ENCODE assay signal across 28 mouse cellular contexts in the genomic region with DNA sequence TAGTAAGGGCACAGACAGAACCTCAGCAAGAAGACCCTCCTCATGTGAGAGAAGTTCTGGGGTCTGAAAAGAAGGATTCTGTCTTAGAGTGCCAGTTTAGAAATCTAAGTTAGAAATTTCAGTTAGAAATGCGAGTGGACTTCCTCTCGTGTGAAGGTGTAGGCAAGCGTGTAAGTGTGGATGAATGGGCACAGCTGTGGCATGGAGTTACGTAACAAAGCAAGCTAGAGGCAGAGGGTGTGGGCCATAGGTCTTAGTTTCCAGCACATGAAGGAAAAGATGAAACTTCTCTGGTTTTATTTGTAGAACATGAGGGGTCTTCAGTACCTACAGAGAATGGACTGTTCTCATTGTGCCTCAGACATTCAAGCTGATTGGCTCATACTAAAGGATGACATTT.
A peak's percentile ranks its signal among the peaks of the same experiment; 100 is the strongest.
DNase-seq lines count a peak whose midpoint lies in the region; ATAC-seq and TF ChIP-seq lines count a peak whose summit lies in the region.
"Had no signal": no experiment of that assay in that cellular context is flagged by ENCODE, and none has a peak within 500 bp of the region (broad histone marks: within the 10 kb centered on the region; RNA-seq: fewer than 3 reads in every experiment).

No protein-coding gene starts in this region.

- no peak overlapping the region for H3K4me2 ChIP-seq in lung, embryonic 14.5 days
- no peak overlapping the region for H3K4me2 ChIP-seq in myocyte (ENCODE audit: low read depth)
- no peak overlapping the region for H3K4me2 ChIP-seq in midbrain, postnatal 0 days (ENCODE audit: low read depth, low read length, poor library complexity, severe bottlenecking)
- H3K4me2 ChIP-seq: embryonic facial prominence, embryonic 12.5 days; heart, embryonic 13.5 days; hindbrain, embryonic 15.5 days; kidney, embryonic 15.5 days; limb, embryonic 12.5 days; midbrain, embryonic 13.5 days; neural tube, embryonic 15.5 days had no signal

- TF ChIP-seq CTCF in lung, embryonic 14.5 days (IDR thresholded peaks at IDR 0.05; ENCODE audit: low read depth): no peak
- TF ChIP-seq CTCF in midbrain, postnatal 0 days (IDR thresholded peaks at IDR 0.05): no peak

- H3K4me1 ChIP-seq in lung, embryonic 14.5 days (ENCODE audit: insufficient read depth): 0 out of 2 replicates have a peak, but pooled peaks cover 3% of the 10 kb centered on the region
- H3K4me1 ChIP-seq in midbrain, postnatal 0 days (ENCODE audit: insufficient read depth, low read length): no peaks in the 10 kb centered on the region
- H3K4me1 ChIP-seq in midbrain, embryonic 10.5 days: no peaks in the 10 kb centered on the region
- H3K4me1 ChIP-seq: embryonic facial prominence, embryonic 12.5 days; hindbrain, embryonic 10.5 days; hindbrain, embryonic 15.5 days; kidney, embryonic 15.5 days; limb, embryonic 12.5 days; midbrain, embryonic 13.5 days; neural tube, embryonic 15.5 days had no signal

- DNase-seq in lung, embryonic 14.5 days: peak; percentile 39
- DNase-seq in lung, postnatal 25 days (ENCODE audit: low spot score): no peak
- DNase-seq in lung, postnatal 10 days: peak; percentile 53
- DNase-seq in midbrain, postnatal 0 days (ENCODE audit: low spot score): no peak
- no peak for DNase-seq in midbrain, embryonic 10.5 days (ENCODE audit: low spot score)
- no peak for DNase-seq in kidney, adult 11 months
- DNase-seq: adrenal gland, adult 2 months; cerebellum, adult 2 months; cerebellum, postnatal 14 days; embryo, embryonic 11 days; gastrocnemius, postnatal 25 days; heart, adult 2 months; kidney, adult 18-20 months; right cerebral cortex, adult 18-20 months had no signal

- no peaks in the 10 kb centered on the region for H3K27me3 ChIP-seq in lung, embryonic 14.5 days (ENCODE audit: insufficient read depth, low read length)
- H3K27me3 ChIP-seq in myocyte (ENCODE audit: control insufficient read depth, insufficient read depth, insufficient read length): no peaks in the 10 kb centered on the region
- H3K27me3 ChIP-seq in midbrain, postnatal 0 days (ENCODE audit: insufficient read depth, low read length): no peaks in the 10 kb centered on the region
- H3K27me3 ChIP-seq in midbrain, embryonic 10.5 days (ENCODE audit: low read depth, poor library complexity, severe bottlenecking): no peaks in the 10 kb centered on the region
- H3K27me3 ChIP-seq: embryonic facial prominence, embryonic 12.5 days; heart, embryonic 13.5 days; hindbrain, embryonic 15.5 days; kidney, embryonic 15.5 days; limb, embryonic 12.5 days; megakaryocyte, embryonic 14.5 days; midbrain, embryonic 13.5 days; neural tube, embryonic 15.5 days had no signal

- TF ChIP-seq POLR2A in myocyte (IDR thresholded peaks at IDR 0.05; ENCODE audit: insufficient read length, low read depth): no peak

- peaks cover 2% of the 10 kb centered on the region for H3K36me3 ChIP-seq in lung, embryonic 14.5 days (ENCODE audit: insufficient read depth)
- no peaks in the 10 kb centered on the region for H3K36me3 ChIP-seq in myocyte (ENCODE audit: control insufficient read depth, insufficient read depth)
- H3K36me3 ChIP-seq in midbrain, postnatal 0 days (ENCODE audit: insufficient read depth, low read length): no peaks in the 10 kb centered on the region
- 0 out of 2 replicates have a peak, but pooled peaks cover 4% of the 10 kb centered on the region for H3K36me3 ChIP-seq in midbrain, embryonic 10.5 days
- H3K36me3 ChIP-seq: hindbrain, embryonic 15.5 days; midbrain, embryonic 13.5 days; neural tube, embryonic 15.5 days had no signal

- H3K9ac ChIP-seq in lung, embryonic 14.5 days: no peak overlapping the region
- H3K9ac ChIP-seq in midbrain, postnatal 0 days (replicated peaks; ENCODE audit: low read length, poor library complexity, severe bottlenecking): no peak overlapping the region
- H3K9ac ChIP-seq: embryonic facial prominence, embryonic 12.5 days; heart, embryonic 13.5 days; hindbrain, embryonic 15.5 days; kidney, embryonic 15.5 days; limb, embryonic 12.5 days; midbrain, embryonic 13.5 days; neural tube, embryonic 15.5 days had no signal

- no peak overlapping the region for H3K4me3 ChIP-seq in lung, embryonic 14.5 days (ENCODE audit: low read depth, low read length)
- no peak overlapping the region for H3K4me3 ChIP-seq in myocyte
- no peak overlapping the region for H3K4me3 ChIP-seq in midbrain, postnatal 0 days (ENCODE audit: low read depth, low read length)
- H3K4me3 ChIP-seq in midbrain, embryonic 10.5 days: no peak overlapping the region
- H3K4me3 ChIP-seq: embryonic facial prominence, embryonic 12.5 days; heart, adult 2 months; heart, embryonic 13.5 days; hindbrain, embryonic 10.5 days; hindbrain, embryonic 15.5 days; kidney, embryonic 15.5 days; layer of hippocampus, adult 2 months; left cerebral cortex, adult 2 months; limb, embryonic 12.5 days; megakaryocyte, embryonic 14.5 days; midbrain, embryonic 13.5 days; neural tube, embryonic 15.5 days had no signal

- no peaks in the 10 kb centered on the region for H3K9me3 ChIP-seq in lung, embryonic 14.5 days (ENCODE audit: low read depth, low read length)
- no peaks in the 10 kb centered on the region for H3K9me3 ChIP-seq in midbrain, postnatal 0 days (ENCODE audit: low read length)
- no peaks in the 10 kb centered on the region for H3K9me3 ChIP-seq in midbrain, embryonic 10.5 days (replicated peaks)
- H3K9me3 ChIP-seq: embryonic facial prominence, embryonic 12.5 days; heart, embryonic 13.5 days; hindbrain, embryonic 10.5 days; hindbrain, embryonic 15.5 days; kidney, embryonic 15.5 days; limb, embryonic 12.5 days; megakaryocyte, embryonic 14.5 days; midbrain, embryonic 13.5 days; neural tube, embryonic 15.5 days had no signal

- WGBS in lung, embryonic 14.5 days: 51% methylated on average over 4 of the region's 4 CpGs
- WGBS in midbrain, postnatal 0 days: 88% methylated on average over 4 of the region's 4 CpGs
- WGBS in midbrain, embryonic 10.5 days: 92% methylated on average over 4 of the region's 4 CpGs

- H3ac ChIP-seq in myocyte (ENCODE audit: control insufficient read depth, insufficient read length): no peak overlapping the region

- ATAC-seq in lung, embryonic 14.5 days (ENCODE audit: insufficient read depth): no peak
- no peak for ATAC-seq in midbrain, postnatal 0 days (ENCODE audit: low FRiP score)
- ATAC-seq: forebrain, embryonic 14.5 days; inflammation-experienced regulatory T-cells, adult 6 months; midbrain, embryonic 13.5 days had no signal

- no peak overlapping the region for H3K27ac ChIP-seq in lung, embryonic 14.5 days (ENCODE audit: low read depth)
- H3K27ac ChIP-seq in midbrain, postnatal 0 days (ENCODE audit: low read depth, low read length): no peak overlapping the region
- H3K27ac ChIP-seq in midbrain, embryonic 10.5 days (replicated peaks): no peak overlapping the region
- H3K27ac ChIP-seq: embryonic facial prominence, embryonic 12.5 days; heart, adult 2 months; heart, embryonic 13.5 days; hindbrain, embryonic 10.5 days; hindbrain, embryonic 15.5 days; kidney, embryonic 15.5 days; layer of hippocampus, adult 2 months; left cerebral cortex, adult 2 months; limb, embryonic 12.5 days; midbrain, embryonic 13.5 days; neural tube, embryonic 15.5 days had no signal

- H3K79me2 ChIP-seq in myocyte (ENCODE audit: control insufficient read depth, insufficient read depth): peaks cover 50% of the 10 kb centered on the region

TF ChIP-seq in myocyte, 11 proteins besides CTCF, POLR2A, EP300 and RAD21:
- TF ChIP-seq POLR2AphosphoS2 (IDR thresholded peaks at IDR 0.05; ENCODE audit: insufficient read length, low read depth): no peak
- TF ChIP-seq CEBPB (IDR thresholded peaks at IDR 0.05; ENCODE audit: insufficient read depth, poor library complexity, severe bottlenecking): peak; percentile 63
- peak in 2 of 3 experiments; percentile 64 to 68 for TF ChIP-seq MYOD1 (IDR thresholded peaks at IDR 0.05; ENCODE audit: control insufficient read depth in 1 of 3, insufficient read length in 2 of 3, low read depth in 2 of 3)
TF ChIP-seq in myocyte: peak in this region for 2.

Comparison
In these comparisons a context has a peak if more than half of its experiments do, and no peak if none do; other contexts are left out.
1. DNase-seq: peak in lung, embryonic 14.5 days (single experiment) and lung, postnatal 10 days (single experiment); none in lung, postnatal 25 days (single experiment), midbrain, postnatal 0 days (single experiment), midbrain, embryonic 10.5 days (single experiment) and kidney, adult 11 months (single experiment).